Mouse (Mus musculus): ENCODE data around the gene Rbfox1. TPM values are rescaled to one million over a fixed set of nuclear protein-coding genes. Genes with fewer than 3 reads are reported as not detected.

Gene Rbfox1
- total and polyA plus RNA-seq, 3 experiments = not detected

GRCm38 (mm10) chr16:6122859-6123258, 237.7 kb downstream of the Rbfox1 start:
- Histone ChIP-seq H3K27me3 (ENCODE audit: control insufficient read depth in 1 of 2, insufficient read depth in 2 of 2, low read length in 2 of 2) (no peaks in the 10 kb centered on the region), H3K9ac (ENCODE audit: control insufficient read depth, low read depth, low read length, poor library complexity, severe bottlenecking) (no peak overlapping the region), H3K9me3 (replicated peaks; ENCODE audit: insufficient read depth, low read length) (no peaks in the 10 kb centered on the region), H3K4me3 (ENCODE audit: control insufficient read depth in 1 of 2, insufficient read depth in 1 of 2, low read depth in 2 of 2, low read length in 2 of 2) (no peak overlapping the region), H3K27ac (ENCODE audit: control insufficient read depth, low read depth, low read length) (no peak overlapping the region), H3K79me2 (ENCODE audit: control insufficient read depth, insufficient read depth, low read length, poor library complexity) (no peaks in the 10 kb centered on the region), H3K4me1 (ENCODE audit: control insufficient read depth in 1 of 2, insufficient read depth in 2 of 2, low read length in 2 of 2) (peaks cover 6 to 12% of the 10 kb centered on the region in 2 experiments; a peak in 3 of 4 replicates), H3K36me3 (ENCODE audit: control insufficient read depth in 1 of 2, insufficient read depth in 2 of 2, low read length in 2 of 2) (peaks cover 0 to 13% of the 10 kb centered on the region in 2 experiments; a peak in 2 of 4 replicates)
- no peak for DNase-seq (ENCODE audit: low read depth, low spot score)
- TF ChIP-seq CTCF (IDR thresholded peaks at IDR 0.05 in 2 of 3, conservative IDR thresholded peaks at IDR 0.05 in 1 of 3; ENCODE audit: control insufficient read depth in 1 of 3, insufficient read depth in 1 of 3, low read depth in 2 of 3, low read length in 3 of 3, poor library complexity in 1 of 3, severe bottlenecking in 1 of 3) (peak; percentile 5 to 32 (median 14); a peak in 4 of 6 replicates), MAX (IDR thresholded peaks at IDR 0.05; ENCODE audit: low read length) (no peak)

- Histone ChIP-seq H3K9ac (ENCODE audit: control insufficient read depth, low read depth, low read length, poor library complexity, severe bottlenecking) (no peak overlapping the region), H3K36me3 (ENCODE audit: control insufficient read depth in 1 of 2, insufficient read depth in 2 of 2, low read length in 2 of 2) (peaks cover 0 to 4% of the 10 kb centered on the region in 2 experiments; a peak in 2 of 4 replicates), H3K79me2 (ENCODE audit: control insufficient read depth, insufficient read depth, low read length, poor library complexity) (no peaks in the 10 kb centered on the region), H3K4me3 (ENCODE audit: control insufficient read depth in 1 of 2, insufficient read depth in 1 of 2, low read depth in 2 of 2, low read length in 2 of 2) (no peak overlapping the region), H3K4me1 (ENCODE audit: control insufficient read depth in 1 of 2, insufficient read depth in 2 of 2, low read length in 2 of 2) (peaks cover 0 to 3% of the 10 kb centered on the region in 2 experiments; a peak in 2 of 4 replicates), H3K27me3 (ENCODE audit: control insufficient read depth in 1 of 2, insufficient read depth in 2 of 2, low read length in 2 of 2) (no peaks in the 10 kb centered on the region), H3K27ac (ENCODE audit: control insufficient read depth, low read depth, low read length) (peak overlapping the region; percentile 64), H3K9me3 (replicated peaks; ENCODE audit: insufficient read depth, low read length) (no peaks in the 10 kb centered on the region)
- peak; percentile 78 for DNase-seq (ENCODE audit: low read depth, low spot score)
- TF ChIP-seq MAFK (IDR thresholded peaks at IDR 0.05; ENCODE audit: borderline replicate concordance, low read depth, low read length) (no peak), ETS1 (IDR thresholded peaks at IDR 0.05; ENCODE audit: low read depth, low read length) (peak; percentile 78), ZMIZ1 (IDR thresholded peaks at IDR 0.05; ENCODE audit: low read depth, low read length) (no peak), KAT2A (conservative IDR thresholded peaks at IDR 0.05; ENCODE audit: low read depth, low read length) (no peak), HCFC1 (IDR thresholded peaks at IDR 0.05; ENCODE audit: low read depth, low read length) (0 out of 2 replicates have a peak, but pooled peaks have one; percentile 40), UBTF (IDR thresholded peaks at IDR 0.05; ENCODE audit: borderline replicate concordance, insufficient read depth, low read depth, low read length) (no peak), POLR2AphosphoS5 (IDR thresholded peaks at IDR 0.05; ENCODE audit: borderline replicate concordance, low read depth, low read length) (no peak), BHLHE40 (IDR thresholded peaks at IDR 0.05; ENCODE audit: borderline replicate concordance, low read depth, low read length) (no peak), EP300 (IDR thresholded peaks at IDR 0.05; ENCODE audit: low read depth in 1 of 2, low read length in 2 of 2) (peak in 1 of 2 experiments; percentile 72; a peak in 2 of 4 replicates), SIN3A (IDR thresholded peaks at IDR 0.05; ENCODE audit: low read length) (no peak), MYC (IDR thresholded peaks at IDR 0.05; ENCODE audit: low read depth, low read length) (no peak), CHD1 (IDR thresholded peaks at IDR 0.05; ENCODE audit: low read depth, low read length) (no peak), USF2 (IDR thresholded peaks at IDR 0.05; ENCODE audit: borderline replicate concordance in 1 of 2, insufficient read depth in 1 of 2, low read depth in 1 of 2, low read length in 2 of 2) (no peak), MXI1 (IDR thresholded peaks at IDR 0.05; ENCODE audit: low read depth, low read length) (no peak), MAX (IDR thresholded peaks at IDR 0.05; ENCODE audit: low read length) (peak; percentile 90), NRF1 (IDR thresholded peaks at IDR 0.05; ENCODE audit: insufficient read depth, low read depth, low read length, poor library complexity, severe bottlenecking) (no peak), ZKSCAN1 (IDR thresholded peaks at IDR 0.05; ENCODE audit: low read depth, low read length) (no peak), MYB (IDR thresholded peaks at IDR 0.05; ENCODE audit: low read depth, low read length) (no peak), RAD21 (IDR thresholded peaks at IDR 0.05; ENCODE audit: low read depth, low read length) (no peak), TAL1 (IDR thresholded peaks at IDR 0.05; ENCODE audit: low read length) (no peak), ZNF384 (IDR thresholded peaks at IDR 0.05; ENCODE audit: low read depth, low read length) (no peak), MAZ (IDR thresholded peaks at IDR 0.05; ENCODE audit: low read depth, low read length) (no peak), RCOR1 (IDR thresholded peaks at IDR 0.05; ENCODE audit: low read depth, low read length) (no peak; the same call in 1 of the 2 replicates), MEF2A (IDR thresholded peaks at IDR 0.05; ENCODE audit: extremely low read depth, insufficient replicate concordance, low read depth, low read length, poor library complexity, severe bottlenecking) (no peak), ZC3H11A (IDR thresholded peaks at IDR 0.05; ENCODE audit: low read depth, low read length) (no peak), ELF1 (IDR thresholded peaks at IDR 0.05; ENCODE audit: low read depth, low read length) (0 out of 2 replicates have a peak, but pooled peaks have one; percentile 21), CHD2 (IDR thresholded peaks at IDR 0.05; ENCODE audit: low read length) (no peak), NELFE (IDR thresholded peaks at IDR 0.05; ENCODE audit: low read depth, low read length) (no peak), SMC3 (IDR thresholded peaks at IDR 0.05; ENCODE audit: low read depth, low read length) (no peak), POLR2AphosphoS2 (IDR thresholded peaks at IDR 0.05; ENCODE audit: low read length) (no peak)
Measured at GRCm38 (mm10) chr16:6128314-6128713, 243.2 kb downstream of the Rbfox1 start.
